Mouse (Mus musculus): ENCODE results near the gene Cltb. TPM values are rescaled to one million over a fixed set of nuclear protein-coding genes. Genes with fewer than 3 reads are reported as not detected.

Cltb gene
- 63.4 and 81.3 TPM in 2 replicates for polyA plus RNA-seq (2015; fragmentation: Nextera tagmentation; extraction: Ambion mirVana)

DNA sequence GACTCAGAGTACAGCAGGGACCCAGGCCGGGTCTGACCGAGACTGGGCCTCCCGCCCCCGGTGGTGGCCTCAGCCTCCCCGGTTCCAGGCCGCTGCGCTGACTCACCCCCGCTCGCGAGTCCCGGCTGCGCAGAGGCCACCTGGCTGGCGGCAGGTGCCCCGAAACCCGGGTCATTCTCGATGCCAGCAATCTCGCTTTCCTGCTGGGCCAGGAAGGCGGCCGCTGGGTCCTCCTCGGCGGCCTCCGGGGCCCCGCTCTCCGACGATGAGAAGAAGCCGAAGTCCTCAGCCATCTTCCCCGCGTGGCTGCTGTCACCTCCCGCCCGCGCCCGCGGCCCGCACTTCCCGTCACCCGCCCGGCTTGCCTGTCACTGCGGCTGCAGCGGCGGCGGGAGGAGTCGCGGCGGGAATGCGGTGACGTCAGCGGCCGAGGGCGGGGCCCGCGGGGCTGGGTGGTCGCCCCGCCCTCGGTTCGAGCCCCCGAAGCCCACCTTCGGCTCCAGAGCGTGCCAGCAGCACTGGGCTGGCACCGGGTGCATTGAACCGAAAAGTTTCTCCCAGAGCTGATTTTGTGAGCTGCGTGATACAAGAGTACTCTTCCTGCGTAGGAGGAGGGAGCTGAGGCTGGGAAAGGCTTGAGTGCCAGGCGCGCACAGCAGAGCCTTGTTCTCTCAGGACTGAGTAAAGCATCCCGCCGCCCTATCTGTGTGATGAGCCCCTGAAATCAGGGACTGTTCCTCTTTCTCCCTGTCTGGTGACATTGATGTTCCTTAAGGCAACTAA lies at the start of gene Cltb:
Gene Cltb, minus strand, starts transcription at position 373 of the 783 bp plus-strand sequence.

DNA sequence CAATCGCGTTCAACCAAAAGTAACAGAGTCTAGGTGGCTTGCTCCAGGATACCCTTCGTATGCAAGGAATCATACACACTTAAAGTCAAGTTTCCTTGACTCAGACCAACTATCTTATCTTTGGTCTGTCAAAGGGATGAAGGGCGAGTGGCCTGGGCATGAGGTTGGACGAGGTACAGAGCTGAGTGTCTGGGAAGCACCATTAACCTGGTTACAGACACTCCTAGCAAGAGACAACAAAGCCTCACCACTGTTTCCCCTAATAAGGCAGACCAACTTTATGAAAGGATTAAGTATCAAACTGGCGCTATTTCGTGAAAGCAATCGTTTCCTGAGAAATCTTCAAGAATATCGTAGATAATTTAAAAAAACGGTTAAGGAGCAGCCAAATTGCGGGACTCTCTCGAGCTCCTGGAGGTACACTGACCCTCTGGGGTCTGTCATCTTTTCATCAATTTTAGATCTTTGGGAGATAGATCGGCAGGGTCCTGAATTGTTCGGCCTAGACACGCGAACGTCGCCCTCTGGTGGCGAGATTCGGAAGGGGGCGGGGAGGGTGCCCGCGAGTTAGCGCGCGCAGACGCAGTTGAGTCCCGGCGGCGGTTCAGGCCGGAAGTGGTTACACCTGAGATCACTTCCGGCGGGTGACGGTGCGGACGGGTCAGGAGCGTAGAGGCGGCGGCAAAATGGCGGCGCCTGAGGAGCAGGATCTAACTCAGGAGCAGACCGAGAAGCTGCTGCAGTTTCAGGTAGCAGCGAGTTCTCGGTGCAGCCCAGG lies 10.2 kb upstream of the Cltb start, which contains the start of gene Faf2:
Gene Faf2, plus strand, starts transcription at position 630 of the 778 bp plus-strand sequence.

DNA sequence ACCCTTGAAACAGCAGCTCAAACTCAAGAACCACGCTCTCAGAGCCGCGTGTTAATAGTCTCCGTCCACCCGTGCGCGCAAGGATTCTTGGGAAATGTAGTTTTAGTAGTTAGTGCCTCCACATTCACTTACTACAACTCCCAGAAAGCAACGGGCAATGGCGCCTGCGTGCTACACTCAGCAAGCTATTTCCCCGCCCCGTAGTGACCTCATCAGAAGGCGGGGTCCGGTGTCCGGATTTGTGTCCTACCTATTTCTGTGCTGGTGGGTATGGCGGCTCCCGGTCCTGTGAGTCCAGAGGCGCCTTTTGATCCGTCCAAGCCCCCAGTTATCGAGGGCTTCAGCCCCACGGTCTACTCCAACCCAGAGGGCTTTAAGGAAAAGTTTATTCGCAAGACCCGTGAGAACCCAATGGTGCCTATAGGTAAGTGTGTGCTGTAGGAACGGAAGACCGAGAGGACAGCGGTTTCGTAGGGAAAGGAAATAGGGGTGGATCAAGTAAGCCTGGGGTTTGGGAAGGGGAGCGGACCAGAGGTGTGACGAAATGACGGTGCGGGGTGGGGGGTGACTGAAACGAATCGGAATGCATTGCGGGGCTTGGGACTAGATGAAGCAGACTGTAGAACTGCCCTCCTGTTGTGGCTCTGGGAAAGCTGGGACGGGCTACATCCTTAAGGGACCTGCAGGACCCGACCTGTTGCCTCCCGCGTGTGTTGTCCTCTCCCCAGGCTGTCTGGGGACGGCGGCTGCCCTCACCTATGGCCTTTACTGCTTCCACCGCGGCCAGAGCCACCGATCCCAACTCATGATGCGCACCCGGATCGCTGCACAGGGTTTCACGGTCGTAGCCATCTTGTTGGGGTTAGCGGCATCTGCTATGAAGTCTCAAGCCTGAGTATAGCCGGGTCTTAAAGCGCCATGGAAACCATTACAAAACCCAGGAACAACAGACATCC lies 20.9 kb downstream of the Cltb start, which contains the start of the genes Nop16 and Higd2a:
Gene Nop16, minus strand, starts transcription at position 95 of the 956 bp plus-strand sequence.
Gene Higd2a, plus strand, starts transcription at position 212 of the 956 bp plus-strand sequence.

DNA sequence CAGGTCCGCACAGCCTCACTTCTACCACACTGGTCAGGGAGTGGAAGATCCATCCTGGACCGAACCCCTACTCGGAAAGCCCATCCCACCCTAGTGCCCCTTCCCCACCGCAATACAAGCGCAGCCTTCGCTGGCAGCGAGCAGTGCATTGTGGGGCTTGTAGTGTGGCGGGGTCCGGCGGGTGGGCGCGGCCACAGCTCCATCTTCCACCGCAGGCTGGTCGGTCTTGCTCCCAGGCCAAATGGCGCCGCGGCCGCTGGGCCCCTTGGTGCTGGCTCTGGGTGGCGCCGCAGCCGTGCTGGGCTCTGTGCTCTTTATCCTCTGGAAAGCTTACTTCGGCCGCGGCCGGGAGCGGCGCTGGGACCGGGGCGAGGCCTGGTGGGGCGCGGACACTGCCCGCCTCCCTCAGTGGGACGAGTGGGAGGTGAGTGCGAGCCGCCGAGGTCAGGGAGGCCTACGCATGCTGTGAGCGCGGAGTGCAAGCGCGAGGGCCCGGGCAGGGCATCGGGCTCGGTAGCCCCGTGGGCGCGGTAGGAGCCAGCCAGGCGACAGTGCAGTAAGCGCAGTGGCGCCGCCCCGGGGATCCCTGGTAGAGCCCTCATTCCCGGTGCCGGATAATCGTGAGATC lies 36.2 kb downstream of the Cltb start, which contains the start of gene Arl10:
Gene Arl10, plus strand, starts transcription at position 162 of the 628 bp plus-strand sequence.

DNA sequence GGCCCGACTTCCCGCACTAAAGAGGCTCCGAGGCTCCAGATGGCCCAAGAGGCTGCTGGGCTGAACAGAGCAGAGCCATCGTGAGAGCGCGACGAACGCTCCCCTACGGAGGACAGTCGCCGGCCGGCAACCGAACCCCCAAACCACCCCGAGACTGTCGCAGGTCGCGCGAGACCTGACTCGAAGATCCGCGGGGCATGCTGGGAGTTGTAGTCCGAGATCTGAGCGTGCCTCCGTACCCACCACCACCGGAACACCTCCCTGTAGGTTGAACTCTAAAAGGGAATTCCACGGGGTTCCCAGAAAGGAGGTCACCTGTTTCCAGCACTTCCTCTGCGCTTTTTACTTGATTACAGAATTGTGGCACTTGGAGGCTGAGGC lies 46.0 kb downstream of the Cltb start, which contains the start of gene 4833439L19Rik:
Gene 4833439L19Rik, minus strand, starts transcription at position 235 of the 381 bp plus-strand sequence.

Small RNA genes lying within 50 kb of the gene (microRNA-seq; reads per million reads assigned to microRNA genes)
- not detected for gene Gm24195 (ENCODE audit: borderline replicate concordance, insufficient number of aligned reads)

Other genes with a start within 250 kb of the Cltb start
- gene Cplx2, start 240.0 kb downstream of the Cltb start, polyA plus RNA-seq (2015; fragmentation: Nextera tagmentation; extraction: Ambion mirVana): 6.5 and 6.6 TPM in 2 replicates
- gene Thoc3, start 142.5 kb downstream of the Cltb start, polyA plus RNA-seq (2015; fragmentation: Nextera tagmentation; extraction: Ambion mirVana): 68.0 and 98.2 TPM in 2 replicates
- gene Simc1, start 107.6 kb downstream of the Cltb start, polyA plus RNA-seq (2015; fragmentation: Nextera tagmentation; extraction: Ambion mirVana): 6.0 and 7.1 TPM in 2 replicates
- 80.9 and 116 TPM in 2 replicates for gene 4833439L19Rik, start 45.9 kb downstream of the Cltb start, polyA plus RNA-seq (2015; fragmentation: Nextera tagmentation; extraction: Ambion mirVana)
- gene Arl10, start 36.3 kb downstream of the Cltb start, polyA plus RNA-seq (2015; fragmentation: Nextera tagmentation; extraction: Ambion mirVana): 25.8 and 34.1 TPM in 2 replicates
- 60.6 and 70.1 TPM in 2 replicates for gene Nop16, start 21.3 kb downstream of the Cltb start, polyA plus RNA-seq (2015; fragmentation: Nextera tagmentation; extraction: Ambion mirVana)
- 233 and 359 TPM in 2 replicates for gene Higd2a, start 21.1 kb downstream of the Cltb start, polyA plus RNA-seq (2015; fragmentation: Nextera tagmentation; extraction: Ambion mirVana)
- gene Faf2, start 10.4 kb upstream of the Cltb start, polyA plus RNA-seq (2015; fragmentation: Nextera tagmentation; extraction: Ambion mirVana): 51.6 and 68.5 TPM in 2 replicates
- 53.9 and 65.9 TPM in 2 replicates for gene Rnf44, start 82.6 kb upstream of the Cltb start, polyA plus RNA-seq (2015; fragmentation: Nextera tagmentation; extraction: Ambion mirVana)
- 0.30 and 1.0 TPM in 2 replicates for gene Cdhr2, start 90.1 kb upstream of the Cltb start, polyA plus RNA-seq (2015; fragmentation: Nextera tagmentation; extraction: Ambion mirVana)
- gene Gprin1, start 138.5 kb upstream of the Cltb start, polyA plus RNA-seq (2015; fragmentation: Nextera tagmentation; extraction: Ambion mirVana): 2.5 and 5.9 TPM in 2 replicates
- 1.0 and 4.8 TPM in 2 replicates for gene Sncb, start 155.3 kb upstream of the Cltb start, polyA plus RNA-seq (2015; fragmentation: Nextera tagmentation; extraction: Ambion mirVana)
- not detected in 2 replicates for gene Eif4e1b, start 172.7 kb upstream of the Cltb start, polyA plus RNA-seq (2015; fragmentation: Nextera tagmentation; extraction: Ambion mirVana)
- gene Tspan17, start 178.0 kb upstream of the Cltb start, polyA plus RNA-seq (2015; fragmentation: Nextera tagmentation; extraction: Ambion mirVana): 54.9 and 67.6 TPM in 2 replicates